Mouse (Mus musculus) MEL (cell line): ENCODE measurements around the gene Ndp.

Experiments used
- GATA1 ChIP-seq: IDR thresholded peaks from 2 replicates; pipeline ENCODE4 v1.6.1; 2011; ENCODE audit warnings: low read depth, low read length, improper control_type of control experiment
- POLR2A ChIP-seq, 2 experiments: IDR thresholded peaks; 2 replicates each; pipeline ENCODE4 v1.6.1; 2011 to 2012; ENCODE audit warnings: low read length in 2 of 2, mild to moderate bottlenecking in 2 of 2, control low read depth in 1 of 2, improper control_type of control experiment in 1 of 2, low read depth in 1 of 2, moderate library complexity in 1 of 2; ENCODE audit not compliant: control insufficient read depth in 1 of 2, insufficient read depth in 1 of 2, poor library complexity in 1 of 2
- TCF12 ChIP-seq: IDR thresholded peaks from 2 replicates; pipeline ENCODE4 v1.6.1; 2014; ENCODE audit warnings: low read depth, mild to moderate bottlenecking, inconsistent platforms, low read length, improper control_type of control experiment, moderate library complexity
- USF1 ChIP-seq: IDR thresholded peaks from 2 replicates; pipeline ENCODE4 v1.6.1; 2014; ENCODE audit warnings: low read depth, mild to moderate bottlenecking, inconsistent platforms, low read length, improper control_type of control experiment, moderate library complexity
- ZC3H11A ChIP-seq: IDR thresholded peaks from 2 replicates; pipeline ENCODE4 v1.6.1; 2012; ENCODE audit warnings: low read depth, mild to moderate bottlenecking, inconsistent platforms, low read length, improper control_type of control experiment
- ZNF384 ChIP-seq: IDR thresholded peaks from 2 replicates; pipeline ENCODE4 v1.6.1; 2012; ENCODE audit warnings: low read depth, mild to moderate bottlenecking, inconsistent platforms, low read length, improper control_type of control experiment

GRCm38 (mm10) chrX:16894377-16895175 is 17.0 kb downstream of the Ndp start:
- TF ChIP-seq ZNF384 (no peak), TCF12 (no peak), ZC3H11A (no peak), POLR2A (IDR thresholded peaks at IDR 0.05; ENCODE audit: control insufficient read depth in 1 of 2, insufficient read depth in 1 of 2, low read depth in 1 of 2, low read length in 2 of 2, poor library complexity in 1 of 2) (no peak), GATA1 (no peak), USF1 (no peak)
